In genomic region chr6:17772514-17772913, GRCm38 (mm10) we compare ENCODE assay signal across 11 mouse cellular contexts.
DNase-seq lines count a peak whose midpoint lies in the region; ATAC-seq and TF ChIP-seq lines count a peak whose summit lies in the region.
"Had no signal": no experiment of that assay in that cellular context is flagged by ENCODE, and none has a peak within 500 bp of the region (broad histone marks: within the 10 kb centered on the region; RNA-seq: fewer than 3 reads in every experiment).

No protein-coding gene starts in this region.

- no peak overlapping the region for H3K4me3 ChIP-seq in heart, postnatal 0 days (ENCODE audit: low read depth, low read length)
- H3K4me3 ChIP-seq in G1E (ENCODE audit: low read depth, low read length), result peak overlapping the region; percentile 33; the same call in 1 of the 2 replicates
- no peak overlapping the region for H3K4me3 ChIP-seq in bone marrow, adult 2 months (replicated peaks; ENCODE audit: control insufficient read depth, low read depth, low read length)
- H3K4me3 ChIP-seq in gastrocnemius, adult 2 months, result no peak overlapping the region

- no peaks in the 10 kb centered on the region for H3K36me3 ChIP-seq in heart, postnatal 0 days (replicated peaks; ENCODE audit: control insufficient read depth, insufficient read depth, low read length)
- peaks cover 19% of the 10 kb centered on the region for H3K36me3 ChIP-seq in G1E (replicated peaks)

- H3K27me3 ChIP-seq in heart, postnatal 0 days (ENCODE audit: control insufficient read depth, insufficient read depth, low read length), result no peaks in the 10 kb centered on the region
- H3K27me3 ChIP-seq in G1E (ENCODE audit: insufficient read depth, low read length), result no peaks in the 10 kb centered on the region

- peak overlapping the region; percentile 26 for H3K27ac ChIP-seq in heart, postnatal 0 days (ENCODE audit: low read depth)
- H3K27ac ChIP-seq in bone marrow, adult 2 months (ENCODE audit: control insufficient read depth, insufficient read depth, low read depth, low read length, poor library complexity), result peak overlapping the region; percentile 56
- no peak overlapping the region; the same call in 1 of the 2 replicates for H3K27ac ChIP-seq in gastrocnemius, adult 2 months

- no peaks in the 10 kb centered on the region for H3K9me3 ChIP-seq in heart, postnatal 0 days (replicated peaks; ENCODE audit: control insufficient read depth, low read length)
- H3K9me3 ChIP-seq in G1E (replicated peaks), result no peaks in the 10 kb centered on the region

- intact Hi-C loops in gastrocnemius, adult 2 months (cut with DNase I), result no loop called here

- no peak for TF ChIP-seq CTCF in heart, postnatal 0 days (IDR thresholded peaks at IDR 0.05; ENCODE audit: low read depth)
- no peak for TF ChIP-seq CTCF in G1E (IDR thresholded peaks at IDR 0.05; ENCODE audit: low read depth, low read length)
- no peak for TF ChIP-seq CTCF in bone marrow, adult 2 months (IDR thresholded peaks at IDR 0.05; ENCODE audit: control insufficient read depth, insufficient read depth, low read length)
- TF ChIP-seq CTCF in gastrocnemius, adult 2 months (IDR thresholded peaks at IDR 0.05), result no peak

- TF ChIP-seq EP300 in heart, postnatal 0 days (IDR thresholded peaks at IDR 0.05; ENCODE audit: low read depth), result no peak

- H3K4me2 ChIP-seq in heart, postnatal 0 days (ENCODE audit: low read depth, low read length), result no peak overlapping the region
- H3K4me2 ChIP-seq: lung, embryonic 14.5 days had no signal

- H3K4me1 ChIP-seq in heart, postnatal 0 days (ENCODE audit: control insufficient read depth, insufficient read depth), result peaks cover 22% of the 10 kb centered on the region
- peaks cover 69% of the 10 kb centered on the region for H3K4me1 ChIP-seq in G1E (ENCODE audit: insufficient read depth, low read depth, low read length)
- H3K4me1 ChIP-seq in bone marrow, adult 2 months (ENCODE audit: control insufficient read depth, insufficient read depth, low read length), result peaks cover 4% of the 10 kb centered on the region

- no peak overlapping the region for H3K9ac ChIP-seq in heart, postnatal 0 days (replicated peaks; ENCODE audit: low read depth, low read length)
- H3K9ac ChIP-seq: forebrain, postnatal 0 days; lung, embryonic 14.5 days had no signal

- TF ChIP-seq POLR2A in bone marrow, adult 2 months (IDR thresholded peaks at IDR 0.05; ENCODE audit: borderline replicate concordance, control insufficient read depth, low read depth, low read length), result no peak

- no peak for DNase-seq in heart, postnatal 0 days (ENCODE audit: low spot score)
- no peak for DNase-seq in heart, adult 18-20 months
- DNase-seq in G1E (ENCODE audit: low spot score), result peak; percentile 30
- peak; percentile 40 to 58 for DNase-seq in kidney, postnatal 36 days
- no peak for DNase-seq in gastrocnemius, adult 2 months
- DNase-seq in frontal cortex, postnatal 10 days (ENCODE audit: low spot score in 2 of 2), result no peak
- DNase-seq: cerebellum, adult 2 months; forebrain, postnatal 0 days; layer of hippocampus, postnatal 36 days; lung, embryonic 14.5 days had no signal

- ATAC-seq in heart, postnatal 0 days (ENCODE audit: insufficient read depth, low read depth), result peak; percentile 80
- peak; percentile 66; the same call in 1 of the 2 replicates for ATAC-seq in G1E (ENCODE audit: extremely low read depth, insufficient number of reproducible peaks, low FRiP score, poor library complexity, severe bottlenecking)
- ATAC-seq: forebrain, postnatal 0 days had no signal

- 46% methylated on average over 3 of the region's 3 CpGs for WGBS in heart, postnatal 0 days
- WGBS in bone marrow, adult 2 months, result 34% methylated on average over 3 of the region's 3 CpGs

Comparison
In these comparisons a context has a peak if more than half of its experiments do, and no peak if none do; other contexts are left out.
1. DNase-seq: peak in G1E (single experiment) and kidney, postnatal 36 days (2 of 2); none in heart, postnatal 0 days (single experiment), heart, adult 18-20 months (0 of 2), gastrocnemius, adult 2 months (single experiment) and frontal cortex, postnatal 10 days (0 of 2).